Mouse (Mus musculus): ENCODE results near the gene Hscb. TPM values are rescaled to one million over a fixed set of nuclear protein-coding genes. Genes with fewer than 3 reads are reported as not detected.
A peak's percentile ranks its signal among the peaks of the same experiment; 100 is the strongest.

Hscb gene
- polyA plus RNA-seq, 1 experiment from 2014 or later: 43.2 TPM

GRCm38 (mm10) chr5:110781529-110782238, 57.9 kb downstream of the Hscb start:
- DNase-seq (ENCODE audit: low spot score): no peak

GRCm38 (mm10) chr5:110780761-110781528, 58.6 kb downstream of the Hscb start:
- DNase-seq (ENCODE audit: low spot score): no peak

- peak; percentile 75 for DNase-seq (ENCODE audit: low spot score)
Measured at GRCm38 (mm10) chr5:110779998-110780760, 59.4 kb downstream of the Hscb start, which contains the start of gene Pus1. Gene Pus1, minus strand, starts transcription at chr5:110780659.

GRCm38 (mm10) chr5:110779276-110779997, 60.1 kb downstream of the Hscb start:
- no peak for DNase-seq (ENCODE audit: low spot score)

Other genes starting within 250 kb of the Hscb start
- gene Noc4l, start 186.4 kb downstream of the Hscb start, polyA plus RNA-seq (2015; fragmentation: Nextera tagmentation; extraction: Ambion mirVana): 54.5 and 55.8 TPM in 2 replicates
- 22.9 and 23.0 TPM in 2 replicates for gene Ddx51, start 186.3 kb downstream of the Hscb start, polyA plus RNA-seq (2015; fragmentation: Nextera tagmentation; extraction: Ambion mirVana)
- gene Ep400, start 69.1 kb downstream of the Hscb start, polyA plus RNA-seq (2015; fragmentation: Nextera tagmentation; extraction: Ambion mirVana): 31.3 and 31.4 TPM in 2 replicates
- 34.6 and 37.8 TPM in 2 replicates for gene Pus1, start 59.1 kb downstream of the Hscb start, polyA plus RNA-seq (2015; fragmentation: Nextera tagmentation; extraction: Ambion mirVana)
- 9.7 and 12.3 TPM in 2 replicates for gene Ulk1, start 29.7 kb downstream of the Hscb start, polyA plus RNA-seq (2015; fragmentation: Nextera tagmentation; extraction: Ambion mirVana)
- gene Chek2, start 202 bp upstream of the Hscb start, polyA plus RNA-seq (2015; fragmentation: Nextera tagmentation; extraction: Ambion mirVana): 16.1 and 19.6 TPM in 2 replicates
- gene Ttc28, start 40.0 kb upstream of the Hscb start, polyA plus RNA-seq (2015; fragmentation: Nextera tagmentation; extraction: Ambion mirVana): 1.7 and 2.3 TPM in 2 replicates